Mouse (Mus musculus) midbrain, embryonic 10.5 days (tissue): ENCODE measurements at regions not wholly inside any gene's neighbourhood (a gene's known extent, or its start where the extent isn't known, plus 50 kb on each side); places are given as distances from the start of the nearest gene placed in this dataset.

Source experiments
- DNase-seq: peaks from one replicate; pipeline ENCODE4 v3.0.0-alpha.2; 2017; ENCODE audit warnings: low spot score
- H3K27ac ChIP-seq: fragments of 300-500 bp; sonication (generic); replicated peaks from 2 replicates; pipeline ENCODE4 v1.5.1; 2016; ENCODE audit warnings: mild to moderate bottlenecking
- H3K27me3 ChIP-seq: fragments of 300-500 bp; sonication (generic); 2 replicates; pipeline ENCODE4 v1.6.1; 2016; ENCODE audit warnings: low read depth, mild to moderate bottlenecking; ENCODE audit not compliant: poor library complexity, severe bottlenecking
- H3K36me3 ChIP-seq: fragments of 300-500 bp; sonication (generic); 2 replicates; pipeline ENCODE4 v1.6.1; 2016; ENCODE audit warnings: mild to moderate bottlenecking, moderate library complexity
- H3K4me1 ChIP-seq: fragments of 300-500 bp; sonication (generic); 2 replicates; pipeline ENCODE4 v1.6.1; 2016
- H3K4me3 ChIP-seq: fragments of 300-500 bp; sonication (generic); 2 replicates; pipeline ENCODE4 v1.5.1; 2016; ENCODE audit warnings: mild to moderate bottlenecking, moderate library complexity
- H3K9me3 ChIP-seq: fragments of 300-500 bp; sonication (generic); replicated peaks from 2 replicates; pipeline ENCODE4 v1.6.1; 2016; ENCODE audit warnings: mild to moderate bottlenecking
- WGBS: fragments of 180-500 bp; shearing (Covaris S2); methylation state at CpG from one replicate; pipeline ENCODE4 v1.1.7; 2016; 5-methylcytosine and 5-hydroxymethylcytosine counted together

DNA sequence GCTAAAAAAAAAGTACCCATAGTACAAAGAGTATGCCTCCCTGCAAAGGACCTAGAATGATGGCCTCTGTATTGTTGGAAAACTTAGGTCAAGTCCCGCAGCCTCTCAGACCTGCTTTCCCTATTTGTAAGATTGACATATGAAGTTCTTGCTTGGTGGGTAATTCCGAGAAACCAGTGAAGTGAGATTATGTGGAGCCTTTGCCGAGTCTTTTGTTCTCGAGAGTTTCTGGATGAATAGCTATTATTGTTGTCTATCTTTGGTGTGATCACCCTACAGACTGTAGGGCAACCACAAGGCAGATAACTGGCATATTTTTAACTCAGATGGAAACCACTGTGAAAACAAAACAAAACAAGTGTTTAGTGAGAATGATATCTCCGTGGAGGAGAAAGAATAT is 118.1 kb downstream of the Foxb1 start:
- WGBS, result 73% methylated on average over 5 of the region's 5 CpGs
- Histone ChIP-seq H3K36me3 (no peaks in the 10 kb centered on the region), H3K4me3 (no peak overlapping the region), H3K9me3 (no peaks in the 10 kb centered on the region), H3K27ac (no peak overlapping the region), H3K4me1 (no peaks in the 10 kb centered on the region), H3K27me3 (no peaks in the 10 kb centered on the region)
- no peak for DNase-seq

DNA sequence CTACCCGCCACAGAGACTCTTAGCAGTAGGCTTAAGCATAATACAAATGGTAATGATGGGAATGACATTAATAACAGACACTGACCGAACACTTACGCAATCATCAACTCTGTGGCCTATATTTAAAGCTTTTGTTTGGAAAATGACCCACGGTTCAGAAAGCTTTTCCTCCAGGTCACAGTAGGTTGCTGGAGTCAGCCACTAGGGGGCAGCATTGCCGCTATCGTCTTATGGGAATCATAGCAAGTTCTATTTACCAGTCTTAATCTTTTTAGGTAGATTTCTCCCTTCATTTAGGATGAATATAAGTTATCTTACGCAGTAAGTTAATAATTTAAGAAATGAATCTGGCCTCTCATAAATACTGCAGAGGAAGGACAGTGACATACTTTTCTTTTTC is 137.4 kb downstream of the Foxb1 start:
- WGBS, result 20% methylated on average over 7 of the region's 7 CpGs
- H3K36me3 ChIP-seq, result no peaks in the 10 kb centered on the region
- H3K27ac ChIP-seq, result no peak overlapping the region
- peak; percentile 72 for DNase-seq
- peaks cover 4% of the 10 kb centered on the region; the same call in 1 of the 2 replicates for H3K4me1 ChIP-seq
- peaks cover 11% of the 10 kb centered on the region for H3K27me3 ChIP-seq
- no peaks in the 10 kb centered on the region; the same call in 1 of the 2 replicates for H3K9me3 ChIP-seq
- no peak overlapping the region for H3K4me3 ChIP-seq

DNA sequence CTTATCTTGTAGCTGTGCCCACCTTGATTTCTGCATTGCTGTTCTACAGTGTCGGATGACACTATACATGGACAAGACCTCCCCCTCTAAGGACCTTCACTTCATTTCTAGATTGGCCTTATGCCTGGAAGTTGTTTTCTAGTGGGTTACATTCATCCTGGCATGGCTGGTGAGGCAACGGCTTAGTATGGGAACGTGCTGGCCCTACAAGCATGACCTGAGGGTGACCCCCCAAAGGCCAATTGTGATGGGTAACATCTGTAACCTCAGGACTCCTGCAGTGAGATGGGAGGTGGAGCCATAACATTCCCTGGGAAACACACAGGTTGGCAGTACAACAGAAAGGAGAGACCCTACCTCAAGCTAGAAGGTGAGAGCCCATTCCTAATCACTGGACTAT is 139.7 kb downstream of the Foxb1 start:
- Histone ChIP-seq H3K27ac (no peak overlapping the region), H3K4me3 (no peak overlapping the region), H3K9me3 (no peaks in the 10 kb centered on the region; the same call in 1 of the 2 replicates), H3K27me3 (peaks cover 11% of the 10 kb centered on the region), H3K36me3 (no peaks in the 10 kb centered on the region), H3K4me1 (peaks cover 4% of the 10 kb centered on the region; the same call in 1 of the 2 replicates)
- no peak for DNase-seq
- WGBS, result 71% methylated on average over 3 of the region's 3 CpGs

DNA sequence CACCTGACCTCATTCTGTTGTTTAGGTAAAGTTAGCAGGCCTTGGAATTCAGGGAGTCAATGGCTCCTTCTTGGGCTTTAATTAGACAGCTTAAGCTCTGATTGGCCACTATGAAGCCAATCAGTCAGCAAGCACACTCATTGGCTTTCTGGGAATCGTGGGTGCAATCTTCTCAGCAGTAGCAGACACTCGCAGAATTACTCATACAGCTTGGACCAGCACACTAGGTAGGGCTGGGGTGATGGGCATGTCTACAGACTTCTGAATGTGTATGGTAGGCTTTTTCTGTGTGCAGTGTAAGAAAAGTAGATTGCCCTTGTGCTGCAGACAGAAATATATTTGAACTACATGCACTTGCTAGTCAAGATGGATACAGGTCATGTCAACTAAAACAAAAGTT is 143.4 kb downstream of the Foxb1 start:
- H3K27ac ChIP-seq, result no peak overlapping the region
- peaks cover 4% of the 10 kb centered on the region; the same call in 1 of the 2 replicates for H3K4me1 ChIP-seq
- H3K36me3 ChIP-seq, result no peaks in the 10 kb centered on the region
- no peak overlapping the region for H3K4me3 ChIP-seq
- DNase-seq, result no peak
- WGBS, result 88% methylated on average over 2 of the region's 2 CpGs
- H3K27me3 ChIP-seq, result peaks cover 3% of the 10 kb centered on the region
- no peaks in the 10 kb centered on the region for H3K9me3 ChIP-seq

DNA sequence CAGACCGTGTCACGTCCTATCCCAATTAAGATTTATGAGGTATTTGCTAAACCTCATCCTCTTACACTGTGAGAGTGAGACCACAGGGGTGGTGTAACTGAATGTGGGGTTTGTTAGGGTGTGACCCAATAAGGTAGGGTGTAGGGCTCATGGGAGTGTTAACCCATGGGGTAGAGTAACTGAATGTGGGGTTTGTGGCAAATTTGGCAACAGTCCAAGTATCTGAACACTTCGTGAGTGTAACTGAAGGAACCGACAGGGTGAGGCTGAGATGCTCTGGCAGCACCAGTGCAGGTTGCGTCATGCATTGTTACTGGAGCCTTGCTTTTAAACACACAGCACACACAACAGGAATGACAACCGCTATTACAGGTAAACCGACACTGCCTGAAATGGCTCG is 144.1 kb downstream of the Anxa2 start:
- 94% methylated on average over 8 of the region's 8 CpGs for WGBS
- H3K27ac ChIP-seq, result no peak overlapping the region
- H3K4me3 ChIP-seq, result no peak overlapping the region
- H3K36me3 ChIP-seq, result no peaks in the 10 kb centered on the region
- DNase-seq, result no peak
- H3K4me1 ChIP-seq, result no peaks in the 10 kb centered on the region
- no peaks in the 10 kb centered on the region for H3K9me3 ChIP-seq
- no peaks in the 10 kb centered on the region for H3K27me3 ChIP-seq

DNA sequence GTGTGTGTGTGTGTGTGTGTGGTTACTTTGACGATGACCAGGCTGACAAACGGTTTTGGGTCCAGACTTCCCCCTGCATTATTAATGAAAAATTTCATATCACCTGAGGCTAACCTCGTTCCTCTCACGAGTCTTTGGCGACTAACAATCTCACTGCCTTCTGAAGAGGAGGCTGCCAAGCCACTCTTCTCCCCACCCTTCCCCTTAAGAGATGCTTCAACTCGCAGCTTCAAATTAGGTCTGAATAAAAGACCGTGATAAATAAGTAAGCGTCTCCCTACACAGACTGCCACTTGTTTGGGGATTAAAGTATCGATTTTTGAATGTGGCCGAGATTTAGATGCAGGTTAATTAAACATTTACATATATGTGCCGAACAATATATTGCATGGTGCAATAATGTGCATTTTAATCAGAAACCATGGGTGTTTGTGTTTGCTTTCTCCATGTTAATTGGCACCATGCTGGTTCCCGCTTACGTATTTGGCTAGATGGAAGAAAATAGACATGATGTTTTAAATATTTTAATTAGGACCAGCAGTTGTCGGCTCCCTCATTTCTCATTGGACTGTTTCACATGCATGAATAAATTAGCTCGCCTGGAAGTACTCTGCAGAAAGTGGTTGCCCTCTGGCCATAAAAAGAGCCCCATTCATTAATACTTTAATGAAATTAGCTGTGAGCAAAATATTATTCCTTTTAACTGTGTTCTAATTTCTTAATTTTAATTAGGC is 139.1 kb downstream of the Anxa2 start:
- WGBS, result 86% methylated on average over 15 of the region's 15 CpGs
- DNase-seq, result no peak
- Histone ChIP-seq H3K4me1 (no peaks in the 10 kb centered on the region), H3K4me3 (no peak overlapping the region), H3K9me3 (no peaks in the 10 kb centered on the region), H3K36me3 (no peaks in the 10 kb centered on the region), H3K27ac (no peak overlapping the region), H3K27me3 (no peaks in the 10 kb centered on the region)

DNA sequence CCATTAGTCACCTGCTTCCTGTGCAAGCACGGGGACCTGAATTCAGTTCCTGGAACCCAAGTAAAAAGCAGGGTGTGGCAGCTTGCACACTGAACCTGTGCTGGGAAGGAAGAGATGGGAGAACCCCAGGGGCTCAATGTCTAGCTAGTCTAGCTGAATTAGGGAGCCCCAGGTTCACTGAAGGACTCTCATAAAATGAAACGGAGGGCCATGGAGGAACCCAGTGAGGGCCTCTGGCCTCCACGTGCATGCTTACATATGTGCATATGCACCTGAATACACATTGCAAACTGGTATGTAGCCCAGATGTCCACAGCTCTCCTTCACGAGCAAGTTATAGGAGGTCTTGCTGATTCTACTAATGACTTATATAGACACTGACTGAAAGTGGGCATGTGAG is 135.4 kb downstream of the Anxa2 start:
- Histone ChIP-seq H3K4me3 (no peak overlapping the region), H3K9me3 (no peaks in the 10 kb centered on the region), H3K4me1 (no peaks in the 10 kb centered on the region), H3K36me3 (no peaks in the 10 kb centered on the region), H3K27me3 (no peaks in the 10 kb centered on the region), H3K27ac (no peak overlapping the region)
- whole genome bisulfite sequencing, result 89% methylated on average over 4 of the region's 4 CpGs
- no peak for DNase-seq

DNA sequence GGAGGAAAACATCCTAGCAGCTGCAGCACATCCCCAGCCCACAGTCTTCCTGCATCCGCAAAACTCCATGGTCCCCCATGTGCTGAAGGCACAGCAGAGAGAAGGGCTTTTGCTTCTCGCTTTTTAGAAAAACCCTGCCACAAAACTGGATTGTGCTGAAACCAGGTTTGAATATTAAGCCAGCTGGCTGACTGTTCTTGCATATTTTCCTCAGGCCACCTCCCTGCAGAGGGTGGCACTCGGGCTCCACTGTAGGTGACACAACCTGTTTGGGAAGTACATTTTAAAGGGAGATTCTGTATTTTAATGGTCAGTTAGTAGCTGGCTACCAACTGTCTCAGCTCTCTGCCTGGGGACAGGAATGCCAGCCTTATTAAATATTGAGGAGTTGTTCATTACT is 133.7 kb downstream of the Anxa2 start:
- 89% methylated on average over 3 of the region's 3 CpGs for WGBS
- Histone ChIP-seq H3K27ac (no peak overlapping the region), H3K4me3 (no peak overlapping the region), H3K9me3 (no peaks in the 10 kb centered on the region), H3K36me3 (no peaks in the 10 kb centered on the region), H3K4me1 (no peaks in the 10 kb centered on the region), H3K27me3 (no peaks in the 10 kb centered on the region)
- no peak for DNase-seq

DNA sequence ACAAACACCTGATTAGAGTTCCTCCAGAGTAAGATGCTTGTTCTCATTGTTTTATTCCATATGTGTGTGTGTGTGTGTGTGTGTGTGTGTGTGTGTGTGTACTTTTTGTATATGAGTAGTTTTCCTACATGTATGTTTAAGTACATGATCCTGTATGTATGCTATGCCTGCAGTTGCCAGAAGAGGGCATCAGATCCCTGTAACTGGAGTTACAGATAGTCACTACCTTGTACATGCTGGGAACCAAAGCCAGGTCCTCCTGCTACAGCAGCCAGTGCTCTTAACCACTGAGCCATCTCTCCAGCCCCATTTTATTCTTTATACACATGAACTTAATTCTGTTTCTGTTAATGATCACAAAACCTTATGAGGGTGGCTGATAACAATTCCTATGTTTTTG is 127.8 kb downstream of the Anxa2 start:
- Histone ChIP-seq H3K9me3 (no peaks in the 10 kb centered on the region), H3K27ac (no peak overlapping the region), H3K36me3 (no peaks in the 10 kb centered on the region), H3K4me1 (no peaks in the 10 kb centered on the region), H3K27me3 (no peaks in the 10 kb centered on the region), H3K4me3 (no peak overlapping the region)
- DNase-seq, result no peak

DNA sequence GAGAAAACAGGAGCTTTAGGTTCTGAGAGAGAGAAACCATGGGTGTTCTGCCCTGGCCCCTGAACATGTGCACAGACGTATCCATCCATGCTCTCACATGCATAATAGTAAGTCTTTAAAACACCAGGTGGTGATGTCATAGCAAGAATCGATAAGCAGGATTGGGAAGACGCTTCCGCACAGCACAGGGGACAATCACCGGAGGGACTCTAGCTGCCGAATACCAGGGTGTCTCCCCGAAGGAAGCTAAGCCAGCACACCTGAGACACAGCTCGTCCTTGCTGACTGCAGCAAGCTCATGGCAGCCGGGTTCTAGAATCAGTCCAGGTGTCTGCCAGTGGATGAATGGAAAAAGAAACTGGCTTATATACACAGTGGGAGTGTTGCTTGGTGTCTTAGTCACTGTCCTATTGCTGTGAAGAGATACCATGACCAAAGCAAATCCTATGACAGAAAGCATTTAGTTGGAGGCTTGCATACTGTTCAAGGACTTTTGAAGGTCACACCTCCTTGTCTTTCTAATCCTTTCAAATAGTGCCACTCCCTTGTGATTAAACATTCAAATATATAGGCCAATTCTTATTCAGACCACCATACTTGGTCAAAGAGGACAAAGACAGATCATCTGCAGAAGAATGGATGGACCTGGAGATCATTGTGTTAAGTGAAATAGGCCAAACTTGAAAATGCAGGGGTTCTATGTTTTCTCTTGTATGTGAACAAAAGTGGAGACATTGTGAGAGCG is 124.4 kb downstream of the Anxa2 start:
- H3K4me1 ChIP-seq, result no peaks in the 10 kb centered on the region
- H3K4me3 ChIP-seq, result no peak overlapping the region
- no peaks in the 10 kb centered on the region for H3K9me3 ChIP-seq
- 88% methylated on average over 10 of the region's 10 CpGs for WGBS
- no peaks in the 10 kb centered on the region for H3K27me3 ChIP-seq
- no peak for DNase-seq
- H3K27ac ChIP-seq, result no peak overlapping the region
- H3K36me3 ChIP-seq, result no peaks in the 10 kb centered on the region

DNA sequence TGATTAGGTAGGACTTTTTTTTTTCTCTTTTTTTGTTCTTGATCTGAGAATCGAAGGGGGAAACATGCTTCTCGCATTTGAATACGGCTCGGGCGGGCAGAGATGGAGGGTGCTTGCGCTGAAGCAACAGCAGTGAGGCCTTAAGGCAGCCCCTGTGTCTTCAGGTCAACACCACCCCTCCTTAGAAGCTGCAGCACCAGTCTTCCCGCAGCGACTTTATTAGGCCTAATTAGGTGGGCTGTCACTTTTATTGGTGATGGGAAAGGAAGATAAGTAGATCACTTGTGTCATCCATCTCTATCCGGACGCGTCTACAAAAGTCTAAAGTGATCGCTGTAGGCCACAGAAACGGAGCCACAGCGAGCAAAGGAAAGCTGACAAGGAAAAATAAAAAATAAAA is 122.0 kb downstream of the Anxa2 start:
- DNase-seq, result no peak
- WGBS, result 82% methylated on average over 14 of the region's 14 CpGs

DNA sequence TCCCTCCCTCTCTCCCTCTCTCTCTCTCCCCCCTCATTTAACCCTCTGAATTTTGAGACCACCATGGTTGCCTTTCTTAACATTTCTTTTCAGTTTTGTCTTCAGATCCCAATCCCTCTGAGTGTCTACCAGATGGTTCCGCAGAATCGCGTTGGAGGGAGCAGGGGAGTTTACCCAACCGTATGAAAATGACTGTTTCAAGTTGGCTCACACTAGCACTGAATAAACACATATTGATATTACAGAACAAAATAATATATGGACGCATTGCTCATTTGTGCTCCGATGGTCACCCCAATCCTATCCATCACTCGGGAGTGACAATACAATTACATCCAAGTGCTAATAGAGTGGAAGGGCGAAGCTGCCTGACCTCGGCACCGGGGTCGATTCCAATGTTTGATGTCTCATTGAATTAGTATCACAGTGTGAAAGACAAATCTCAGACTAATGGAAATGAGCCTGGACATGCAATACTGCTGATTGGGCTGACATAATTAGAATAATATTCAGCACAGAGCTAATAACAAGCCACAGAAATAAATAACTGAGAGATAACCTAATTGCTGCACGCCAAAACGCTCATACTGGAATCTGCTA is 115.3 kb downstream of the Anxa2 start:
- no peak for DNase-seq
- Histone ChIP-seq H3K27me3 (no peaks in the 10 kb centered on the region), H3K36me3 (no peaks in the 10 kb centered on the region), H3K27ac (no peak overlapping the region), H3K4me1 (peaks cover 10% of the 10 kb centered on the region), H3K4me3 (no peak overlapping the region), H3K9me3 (no peaks in the 10 kb centered on the region)
- WGBS, result 80% methylated on average over 13 of the region's 13 CpGs

More for the DNA sequence above, 122.0 kb downstream of the Anxa2 start:
- Histone ChIP-seq H3K4me3 (no peak overlapping the region), H3K9me3 (no peaks in the 10 kb centered on the region), H3K27me3 (no peaks in the 10 kb centered on the region), H3K4me1 (no peaks in the 10 kb centered on the region), H3K27ac (no peak overlapping the region), H3K36me3 (no peaks in the 10 kb centered on the region)

DNA sequence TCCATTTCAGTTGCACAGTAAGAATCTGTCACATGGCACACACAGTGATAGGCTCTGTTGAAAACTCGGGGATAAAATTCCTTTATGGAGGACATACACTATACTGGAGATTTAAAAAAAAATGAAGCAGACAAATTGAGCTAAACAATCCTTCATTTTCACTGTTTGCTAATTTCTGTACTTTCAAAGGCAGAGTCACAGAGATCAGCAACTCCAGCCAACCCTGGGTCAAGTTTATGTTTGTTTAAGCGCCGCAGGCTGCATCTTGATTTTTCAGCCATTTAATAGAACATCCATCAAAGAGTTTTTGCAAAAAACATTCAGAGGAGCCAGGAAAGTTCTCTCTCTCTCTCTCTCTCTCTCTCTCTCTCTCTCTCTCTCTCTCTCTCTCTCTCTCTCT is 114.8 kb downstream of the Anxa2 start:
- DNase-seq, result no peak
- Histone ChIP-seq H3K9me3 (no peaks in the 10 kb centered on the region), H3K4me3 (no peak overlapping the region), H3K27me3 (no peaks in the 10 kb centered on the region), H3K4me1 (peaks cover 10% of the 10 kb centered on the region), H3K27ac (no peak overlapping the region), H3K36me3 (no peaks in the 10 kb centered on the region)
- 90% methylated on average over 3 of the region's 3 CpGs for WGBS
